Comparison of ENCODE assay signal across 11 mouse cellular contexts in the genomic region with DNA sequence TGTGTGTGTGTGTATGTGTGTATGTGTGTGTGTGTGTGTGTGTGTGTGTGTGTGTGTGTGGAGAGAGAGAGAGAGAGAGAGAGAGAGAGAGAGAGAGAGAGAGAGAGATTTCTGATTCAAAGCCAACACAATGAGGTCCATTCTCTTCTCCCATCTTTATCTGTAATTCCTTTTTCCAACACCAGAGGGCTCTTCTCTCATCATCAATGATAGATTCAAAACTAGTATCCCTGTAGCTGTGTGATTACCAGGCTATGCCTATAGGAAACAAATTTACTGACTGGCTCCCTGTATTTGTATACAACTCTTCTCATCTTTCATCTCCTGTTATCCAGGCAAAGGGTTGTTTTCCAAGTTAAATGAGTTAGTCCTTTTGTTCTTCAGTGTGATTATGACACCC.
DNase-seq lines count a peak whose midpoint lies in the region; ATAC-seq lines count a peak whose summit lies in the region.
"Had no signal": no experiment of that assay in that cellular context is flagged by ENCODE, and none has a peak within 500 bp of the region (broad histone marks: within the 10 kb centered on the region; RNA-seq: fewer than 3 reads in every experiment).

No protein-coding gene starts in this region.

- no peak overlapping the region for H3K4me2 ChIP-seq in heart, embryonic 11.5 days
- no peak overlapping the region for H3K4me2 ChIP-seq in midbrain, embryonic 11.5 days
- H3K4me2 ChIP-seq: embryonic facial prominence, embryonic 15.5 days had no signal

- ATAC-seq in heart, embryonic 11.5 days (replicated peaks; ENCODE audit: insufficient number of reproducible peaks, low FRiP score, low TSS enrichment), result no peak
- ATAC-seq in midbrain, embryonic 11.5 days (ENCODE audit: low FRiP score), result no peak
- ATAC-seq: hindbrain, embryonic 16.5 days had no signal

- no peaks in the 10 kb centered on the region for H3K4me1 ChIP-seq in heart, embryonic 11.5 days (ENCODE audit: control insufficient read depth, insufficient read depth, low read length)
- H3K4me1 ChIP-seq in midbrain, embryonic 11.5 days (ENCODE audit: control insufficient read depth, insufficient read depth, low read length), result no peaks in the 10 kb centered on the region
- peaks cover 4% of the 10 kb centered on the region; the same call in 1 of the 2 replicates for H3K4me1 ChIP-seq in midbrain, embryonic 10.5 days
- H3K4me1 ChIP-seq: embryonic facial prominence, embryonic 15.5 days had no signal

- no peak overlapping the region for H3K27ac ChIP-seq in heart, embryonic 11.5 days (ENCODE audit: low read depth, low read length)
- no peak overlapping the region for H3K27ac ChIP-seq in midbrain, embryonic 11.5 days (ENCODE audit: low read depth, low read length)
- H3K27ac ChIP-seq in midbrain, embryonic 10.5 days (replicated peaks), result no peak overlapping the region
- H3K27ac ChIP-seq: embryonic facial prominence, embryonic 15.5 days had no signal

- H3K9me3 ChIP-seq in heart, embryonic 11.5 days (replicated peaks; ENCODE audit: control insufficient read depth, low read length), result no peaks in the 10 kb centered on the region
- H3K9me3 ChIP-seq in midbrain, embryonic 11.5 days (ENCODE audit: control insufficient read depth, low read length), result no peaks in the 10 kb centered on the region
- H3K9me3 ChIP-seq in midbrain, embryonic 10.5 days (replicated peaks), result no peaks in the 10 kb centered on the region
- H3K9me3 ChIP-seq: embryonic facial prominence, embryonic 15.5 days had no signal

- no peaks in the 10 kb centered on the region for H3K36me3 ChIP-seq in heart, embryonic 11.5 days (ENCODE audit: control insufficient read depth, insufficient read depth, low read length)
- no peaks in the 10 kb centered on the region for H3K36me3 ChIP-seq in midbrain, embryonic 11.5 days (ENCODE audit: control insufficient read depth, insufficient read depth, low read length)
- no peaks in the 10 kb centered on the region for H3K36me3 ChIP-seq in midbrain, embryonic 10.5 days
- H3K36me3 ChIP-seq: embryonic facial prominence, embryonic 15.5 days had no signal

- H3K9ac ChIP-seq in heart, embryonic 11.5 days (ENCODE audit: low read depth, low read length), result no peak overlapping the region
- no peak overlapping the region for H3K9ac ChIP-seq in midbrain, embryonic 11.5 days (ENCODE audit: low read length)
- H3K9ac ChIP-seq: embryonic facial prominence, embryonic 15.5 days had no signal

- intact Hi-C loops in left cerebral cortex, postnatal 10 days (cut with DNase I), result no loop called here

- H3K4me3 ChIP-seq in heart, embryonic 11.5 days (ENCODE audit: low read depth, low read length), result no peak overlapping the region
- H3K4me3 ChIP-seq in midbrain, embryonic 11.5 days (ENCODE audit: low read depth, low read length), result no peak overlapping the region
- no peak overlapping the region for H3K4me3 ChIP-seq in midbrain, embryonic 10.5 days
- H3K4me3 ChIP-seq: embryonic facial prominence, embryonic 15.5 days; megakaryocyte, embryonic 14.5 days had no signal

- peak; percentile 11 for DNase-seq in heart, adult 8-10 months (ENCODE audit: low spot score)
- peak; percentile 83 for DNase-seq in midbrain, embryonic 11.5 days (ENCODE audit: low spot score, missing footprints)
- DNase-seq in midbrain, embryonic 10.5 days (ENCODE audit: low spot score), result no peak
- peak; percentile 39 for DNase-seq in c-Kit-positive CD71-positive TER-119-positive erythroid progenitor cells, embryonic 14.5 days (ENCODE audit: low spot score)
- no peak for DNase-seq in cerebellum, postnatal 4 days (ENCODE audit: low spot score in 2 of 2)
- no peak for DNase-seq in testis, postnatal 10 days (ENCODE audit: low spot score)
- no peak for DNase-seq in left cerebral cortex, postnatal 10 days (ENCODE audit: extremely low spot score in 1 of 2, low spot score in 2 of 2)

- H3K27me3 ChIP-seq in heart, embryonic 11.5 days (ENCODE audit: control insufficient read depth, insufficient read depth, low read length), result no peaks in the 10 kb centered on the region
- no peaks in the 10 kb centered on the region for H3K27me3 ChIP-seq in midbrain, embryonic 11.5 days (ENCODE audit: control insufficient read depth, insufficient read depth, low read length)
- H3K27me3 ChIP-seq in midbrain, embryonic 10.5 days (ENCODE audit: low read depth, poor library complexity, severe bottlenecking), result no peaks in the 10 kb centered on the region
- H3K27me3 ChIP-seq: embryonic facial prominence, embryonic 15.5 days; megakaryocyte, embryonic 14.5 days had no signal

Comparison
In these comparisons a context has a peak if more than half of its experiments do, and no peak if none do; other contexts are left out.
1. DNase-seq: peak in heart, adult 8-10 months (single experiment), midbrain, embryonic 11.5 days (single experiment) and c-Kit-positive CD71-positive TER-119-positive erythroid progenitor cells, embryonic 14.5 days (single experiment); none in midbrain, embryonic 10.5 days (single experiment), cerebellum, postnatal 4 days (0 of 2), testis, postnatal 10 days (single experiment) and left cerebral cortex, postnatal 10 days (0 of 2).